Mouse (Mus musculus): Measurements from ENCODE around the gene Dek.

DNA sequence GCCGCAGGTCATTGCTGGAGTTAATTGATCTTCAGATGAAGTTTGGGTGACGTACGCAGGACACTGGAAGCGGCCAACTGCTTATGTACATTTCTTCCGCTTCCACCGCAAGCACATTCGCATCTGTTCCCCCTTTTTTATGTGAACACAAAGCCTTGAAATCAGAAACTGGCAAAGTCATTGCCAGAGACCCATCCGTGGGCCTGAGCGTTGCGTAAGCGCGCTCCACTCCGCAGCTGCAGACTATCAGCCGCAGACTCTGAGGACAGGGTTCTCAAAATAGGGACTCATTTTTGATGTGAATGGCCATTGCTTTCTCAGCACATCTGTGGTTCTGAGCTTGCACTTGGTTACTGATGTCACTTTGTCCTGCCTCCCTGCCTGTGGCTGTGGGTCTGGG is 45.1 kb upstream of the Dek start:
- TF ChIP-seq CTCF (IDR thresholded peaks at IDR 0.05; ENCODE audit: low read depth) (no peak), EP300 (IDR thresholded peaks at IDR 0.05; ENCODE audit: low read depth) (no peak)
